Mouse (Mus musculus) testis, adult 2 months (tissue): ENCODE measurements around the gene Rps27rt. TPM values are rescaled to one million over a fixed set of nuclear protein-coding genes. Genes with fewer than 3 reads are reported as not detected.

Experiments
- H3K27ac ChIP-seq: fragments of 200-500 bp; 2 replicates; pipeline ENCODE4 v1.5.1; 2012; ENCODE audit warnings: low read depth, low read length; ENCODE audit not compliant: control insufficient read depth, insufficient read depth
- H3K27me3 ChIP-seq: fragments of 200-500 bp; 2 replicates; pipeline ENCODE4 v1.6.1; 2012; ENCODE audit warnings: mild to moderate bottlenecking, low read length, moderate library complexity; ENCODE audit not compliant: control insufficient read depth, insufficient read depth
- H3K36me3 ChIP-seq: fragments of 200-500 bp; 2 replicates; pipeline ENCODE4 v1.6.1; 2012; ENCODE audit warnings: mild to moderate bottlenecking, low read length; ENCODE audit not compliant: control insufficient read depth, insufficient read depth
- H3K4me1 ChIP-seq: fragments of 200-500 bp; 2 replicates; pipeline ENCODE4 v1.6.1; 2012; ENCODE audit warnings: low read length; ENCODE audit not compliant: control insufficient read depth, insufficient read depth
- H3K4me3 ChIP-seq: fragments of 200-500 bp; 2 replicates; pipeline ENCODE4 v1.5.1; 2012; ENCODE audit warnings: low read depth, mild to moderate bottlenecking, low read length, moderate library complexity, mixed read lengths; ENCODE audit not compliant: control insufficient read depth
- CTCF ChIP-seq: fragments of 200-500 bp; IDR thresholded peaks from 2 replicates; pipeline ENCODE4 v1.5.1; 2012; ENCODE audit warnings: low read depth, mild to moderate bottlenecking, inconsistent platforms, low read length, moderate library complexity; ENCODE audit not compliant: control insufficient read depth, insufficient read depth, insufficient replicate concordance
- POLR2A ChIP-seq: fragments of 200-500 bp; IDR thresholded peaks from 2 replicates; pipeline ENCODE4 v1.6.1; 2012; ENCODE audit warnings: low read depth, mild to moderate bottlenecking, inconsistent platforms, low read length, moderate library complexity; ENCODE audit not compliant: control insufficient read depth
- polyA plus RNA-seq: library from polyadenylated mRNA; depleted of rRNA; stranded (reverse); fragments of >200 nt; gene quantifications from 2 replicates; pipeline ENCODE4 v1.2.3, GENCODE M21; 2012

The Rps27rt gene
- polyA plus RNA-seq, 1 experiment: 25.9 TPM

DNA sequence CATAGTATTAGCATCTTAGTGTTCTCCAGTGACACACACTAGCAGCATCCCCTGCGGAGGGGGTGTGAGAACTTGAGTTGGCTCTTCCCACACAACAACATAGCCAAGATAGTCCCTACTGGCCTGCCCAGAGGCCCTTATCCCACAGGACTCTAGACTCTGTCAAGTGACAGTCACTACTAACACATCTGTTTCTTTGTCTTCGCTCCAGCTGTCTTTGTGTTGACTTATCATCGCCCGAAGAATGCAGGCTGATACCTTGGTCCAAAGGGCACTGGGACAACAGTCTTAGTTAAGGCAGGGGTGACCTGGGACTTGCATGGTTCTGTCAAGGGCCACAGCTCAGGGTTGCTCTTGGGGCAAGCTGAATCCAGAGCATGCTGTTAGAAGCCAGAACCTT is 12.7 kb upstream of the Rps27rt start:
- no peak overlapping the region for H3K4me3 ChIP-seq
- no peaks in the 10 kb centered on the region for H3K36me3 ChIP-seq

DNA sequence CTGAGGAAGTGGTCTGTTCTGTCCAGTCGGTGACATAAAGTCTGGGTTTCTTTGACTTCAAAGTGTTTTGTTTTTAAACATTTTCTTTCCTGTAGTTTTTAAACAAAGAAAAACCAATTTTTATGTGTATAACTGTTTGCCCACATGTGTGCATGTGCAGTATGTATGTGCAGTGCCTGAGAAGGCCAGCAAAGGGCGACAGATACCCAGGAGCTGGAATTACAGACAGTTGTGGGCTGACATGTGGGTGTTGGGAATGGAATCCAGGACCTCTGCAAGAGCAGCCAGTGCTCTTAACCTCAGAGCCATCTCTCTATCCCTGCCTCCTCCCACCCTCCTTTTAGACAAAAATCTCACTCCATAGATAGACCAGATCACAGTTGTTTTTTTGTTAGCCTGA is 10.0 kb upstream of the Rps27rt start:
- Histone ChIP-seq H3K27ac (no peak overlapping the region), H3K36me3 (no peaks in the 10 kb centered on the region), H3K27me3 (no peaks in the 10 kb centered on the region), H3K4me3 (no peak overlapping the region), H3K4me1 (peaks cover 10% of the 10 kb centered on the region)
- TF ChIP-seq POLR2A (no peak), CTCF (no peak)

More for the DNA sequence above, 12.7 kb upstream of the Rps27rt start:
- Histone ChIP-seq H3K27me3 (no peaks in the 10 kb centered on the region), H3K4me1 (peaks cover 3% of the 10 kb centered on the region), H3K27ac (no peak overlapping the region)
- TF ChIP-seq CTCF (no peak), POLR2A (no peak)

DNA sequence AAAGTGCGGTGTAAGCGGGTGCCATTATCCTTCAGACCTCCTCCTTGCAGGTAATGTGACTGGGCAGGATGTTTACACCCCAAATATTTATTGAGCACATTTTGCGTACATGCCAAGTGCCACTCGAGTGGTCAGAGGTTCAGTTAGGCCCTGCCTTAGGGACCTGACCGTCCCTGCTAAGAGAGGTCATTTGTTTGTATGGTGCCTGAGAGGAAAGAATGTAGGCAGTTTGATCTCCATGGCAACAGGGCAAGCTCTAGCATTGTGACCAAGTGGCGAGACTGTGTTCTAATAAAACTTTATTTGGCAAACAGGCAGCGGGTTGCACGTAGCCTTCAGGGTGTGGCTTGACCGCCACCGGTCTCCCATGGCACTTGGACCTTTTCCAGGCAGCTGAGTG is 7.9 kb upstream of the Rps27rt start:
- H3K4me3 ChIP-seq: peak overlapping the region; percentile 85
- no peaks in the 10 kb centered on the region for H3K27me3 ChIP-seq
- H3K27ac ChIP-seq: peak overlapping the region; percentile 75

GRCm38 (mm10) chr9:114988610-114989327 is 6.2 kb upstream of the Rps27rt start:
- TF ChIP-seq POLR2A: no peak
- no peak for TF ChIP-seq CTCF
- H3K4me1 ChIP-seq: peaks cover 15% of the 10 kb centered on the region
- no peak overlapping the region for H3K4me3 ChIP-seq
- no peaks in the 10 kb centered on the region for H3K36me3 ChIP-seq
- H3K27me3 ChIP-seq: no peaks in the 10 kb centered on the region
- peak overlapping the region; percentile 51; the same call in 1 of the 2 replicates for H3K27ac ChIP-seq

More for the DNA sequence above, 7.9 kb upstream of the Rps27rt start:
- H3K36me3 ChIP-seq: no peaks in the 10 kb centered on the region
- peaks cover 15% of the 10 kb centered on the region for H3K4me1 ChIP-seq
- TF ChIP-seq POLR2A (peak; percentile 50; the same call in 1 of the 2 replicates), CTCF (no peak)

DNA sequence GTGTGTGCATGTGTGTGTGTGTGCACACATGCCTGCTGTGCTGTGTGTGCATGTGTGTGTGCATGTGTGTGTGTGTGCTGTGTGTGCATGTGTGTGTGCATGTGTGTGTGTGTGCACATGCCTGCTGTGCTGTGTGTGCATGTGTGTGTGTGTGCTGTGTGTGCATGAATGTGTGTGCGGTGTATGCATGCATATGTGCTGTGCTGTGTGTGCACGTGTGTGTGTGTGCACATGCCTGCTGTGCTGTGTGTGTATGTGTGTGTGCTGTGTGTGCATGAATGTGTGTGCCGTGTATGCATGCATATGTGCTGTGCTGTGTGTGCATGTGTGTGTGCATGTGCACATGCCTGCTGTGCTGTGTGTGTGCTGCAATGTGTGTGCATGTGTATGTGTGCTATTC is 5.5 kb upstream of the Rps27rt start:
- TF ChIP-seq POLR2A (no peak), CTCF (no peak)
- Histone ChIP-seq H3K36me3 (no peaks in the 10 kb centered on the region), H3K4me3 (no peak overlapping the region)

DNA sequence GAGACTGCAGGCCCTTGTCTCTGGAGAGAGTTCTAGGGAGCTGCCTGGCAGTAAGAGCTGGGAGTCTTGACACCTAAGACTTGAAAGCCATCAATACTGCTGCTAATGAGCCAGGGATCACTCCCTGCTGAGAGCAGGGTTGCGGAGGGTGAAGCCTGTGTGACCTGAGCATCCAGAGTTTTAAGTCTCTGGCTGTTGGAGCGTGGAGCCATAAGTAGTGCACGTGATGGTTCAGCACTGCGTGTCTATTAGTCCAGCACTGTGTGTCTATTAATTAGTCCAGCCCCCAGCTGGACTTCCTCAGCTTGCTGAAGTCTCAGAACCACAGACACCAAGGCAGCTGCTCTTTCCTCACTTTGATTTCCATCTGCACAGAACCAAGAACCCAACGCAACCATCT is 3.8 kb upstream of the Rps27rt start:
- Histone ChIP-seq H3K27ac (no peak overlapping the region), H3K4me1 (peaks cover 15% of the 10 kb centered on the region), H3K36me3 (no peaks in the 10 kb centered on the region), H3K27me3 (no peaks in the 10 kb centered on the region), H3K4me3 (no peak overlapping the region)
- no peak for TF ChIP-seq POLR2A
- no peak for TF ChIP-seq CTCF

More for the DNA sequence above, 5.5 kb upstream of the Rps27rt start:
- Histone ChIP-seq H3K27me3 (no peaks in the 10 kb centered on the region), H3K27ac (no peak overlapping the region), H3K4me1 (peaks cover 15% of the 10 kb centered on the region)

DNA sequence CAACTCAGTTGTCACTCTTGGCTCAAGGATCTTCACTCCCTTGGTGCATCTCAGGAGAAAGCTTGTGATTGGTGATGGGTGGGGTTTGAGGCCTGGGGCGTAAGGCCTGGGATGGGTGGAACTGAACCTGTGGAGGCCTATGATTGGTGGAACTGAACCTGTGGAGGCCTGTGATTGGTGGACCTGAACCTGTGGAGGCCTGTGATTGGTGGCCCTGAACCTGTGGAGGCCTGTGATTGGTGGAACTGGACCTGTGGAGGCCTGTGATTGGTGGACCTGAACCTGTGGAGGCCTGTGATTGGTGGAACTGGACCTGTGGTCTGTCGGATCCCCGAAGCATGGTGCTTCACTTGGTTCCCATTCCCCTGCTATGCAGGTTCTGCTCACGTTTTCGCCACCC is 3.2 kb upstream of the Rps27rt start:
- no peak overlapping the region for H3K27ac ChIP-seq
- no peaks in the 10 kb centered on the region for H3K36me3 ChIP-seq
- H3K4me3 ChIP-seq: no peak overlapping the region
- no peaks in the 10 kb centered on the region for H3K27me3 ChIP-seq
- TF ChIP-seq POLR2A (no peak), CTCF (no peak)
- peaks cover 15% of the 10 kb centered on the region for H3K4me1 ChIP-seq
